In the genomic region with DNA sequence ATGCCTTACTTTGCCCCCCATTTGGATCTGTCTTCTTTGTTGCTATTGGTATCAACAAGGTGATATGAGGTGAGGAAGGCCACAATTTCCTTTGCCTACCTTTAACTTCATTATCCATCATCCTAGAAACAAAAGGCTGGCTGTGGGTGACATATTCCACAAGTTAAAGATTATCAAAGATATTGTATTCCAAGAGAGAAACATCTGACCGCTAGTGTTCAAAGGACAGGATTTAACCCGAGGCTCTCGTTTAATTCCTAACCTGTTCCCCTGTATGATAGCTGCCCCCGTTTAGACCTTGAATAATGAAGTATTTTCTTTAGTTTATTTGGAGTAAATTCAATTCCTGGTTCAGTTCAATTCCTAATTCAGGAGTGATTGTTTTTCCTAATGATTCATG, we compare ENCODE assay signal across 32 mouse cellular contexts.
"Had no signal": no experiment of that assay in that cellular context is flagged by ENCODE, and none has a peak within 500 bp of the region (broad histone marks: within the 10 kb centered on the region; RNA-seq: fewer than 3 reads in every experiment).

No protein-coding gene starts in this region.

- DNase-seq: left cerebral cortex, postnatal 4 days; liver; liver, embryonic 13.5 days; liver, postnatal 0 days; lung, adult 18-20 months; lung, adult 2 months; lung, embryonic 14.5 days; lung, postnatal 10 days; lung, postnatal 14 days; lung, postnatal 36 days; lung, postnatal 4 days; midbrain, embryonic 14.5 days had no signal

- ATAC-seq: liver, embryonic 12.5 days; liver, postnatal 0 days; lung, postnatal 0 days; midbrain, embryonic 13.5 days; midbrain, embryonic 15.5 days; midbrain, embryonic 16.5 days had no signal

- H3K4me3 ChIP-seq: limb, embryonic 10.5 days; limb, embryonic 12.5 days; limb, embryonic 13.5 days; limb, embryonic 15.5 days; liver, embryonic 12.5 days; liver, embryonic 13.5 days; liver, embryonic 15.5 days; lung, embryonic 15.5 days; megakaryocyte, embryonic 14.5 days; midbrain, embryonic 10.5 days; midbrain, embryonic 12.5 days; midbrain, embryonic 13.5 days; midbrain, embryonic 15.5 days; myocyte; neural tube, embryonic 12.5 days had no signal

- H3K4me1 ChIP-seq: limb, embryonic 10.5 days; limb, embryonic 12.5 days; limb, embryonic 13.5 days; limb, embryonic 15.5 days; liver, embryonic 12.5 days; liver, embryonic 13.5 days; liver, embryonic 15.5 days; lung, embryonic 15.5 days; megakaryocyte, embryonic 14.5 days; midbrain, embryonic 10.5 days; midbrain, embryonic 12.5 days; midbrain, embryonic 13.5 days; midbrain, embryonic 15.5 days; neural tube, embryonic 12.5 days had no signal

- H3K9me3 ChIP-seq: limb, embryonic 10.5 days; limb, embryonic 12.5 days; limb, embryonic 13.5 days; limb, embryonic 15.5 days; liver, embryonic 12.5 days; liver, embryonic 13.5 days; liver, embryonic 15.5 days; lung, embryonic 15.5 days; megakaryocyte, embryonic 14.5 days; midbrain, embryonic 10.5 days; midbrain, embryonic 12.5 days; midbrain, embryonic 13.5 days; midbrain, embryonic 15.5 days; neural tube, embryonic 12.5 days had no signal

- H3K36me3 ChIP-seq: limb, embryonic 10.5 days; limb, embryonic 12.5 days; limb, embryonic 13.5 days; limb, embryonic 15.5 days; liver, embryonic 12.5 days; liver, embryonic 13.5 days; liver, embryonic 15.5 days; lung, embryonic 15.5 days; midbrain, embryonic 10.5 days; midbrain, embryonic 12.5 days; midbrain, embryonic 13.5 days; midbrain, embryonic 15.5 days; neural tube, embryonic 12.5 days had no signal

- H3K27ac ChIP-seq: limb, embryonic 10.5 days; limb, embryonic 12.5 days; limb, embryonic 13.5 days; limb, embryonic 15.5 days; liver, embryonic 12.5 days; liver, embryonic 13.5 days; liver, embryonic 14.5 days; liver, embryonic 15.5 days; lung, embryonic 15.5 days; macrophage; midbrain, embryonic 10.5 days; midbrain, embryonic 12.5 days; midbrain, embryonic 13.5 days; midbrain, embryonic 15.5 days; neural tube, embryonic 12.5 days had no signal

- H3K9ac ChIP-seq: limb, embryonic 12.5 days; limb, embryonic 13.5 days; limb, embryonic 15.5 days; liver, embryonic 12.5 days; liver, embryonic 13.5 days; liver, embryonic 14.5 days; liver, embryonic 15.5 days; liver, postnatal 0 days; lung, embryonic 14.5 days; lung, embryonic 15.5 days; midbrain, embryonic 12.5 days; midbrain, embryonic 13.5 days; midbrain, embryonic 15.5 days; neural tube, embryonic 12.5 days had no signal

- H3K4me2 ChIP-seq: limb, embryonic 12.5 days; limb, embryonic 13.5 days; limb, embryonic 15.5 days; liver, embryonic 11.5 days; liver, embryonic 12.5 days; liver, embryonic 13.5 days; liver, embryonic 15.5 days; lung, embryonic 14.5 days; lung, embryonic 15.5 days; midbrain, embryonic 11.5 days; midbrain, embryonic 12.5 days; midbrain, embryonic 13.5 days; midbrain, embryonic 15.5 days; neural tube, embryonic 12.5 days had no signal

- H3K27me3 ChIP-seq: limb, embryonic 12.5 days; limb, embryonic 13.5 days; limb, embryonic 15.5 days; liver, embryonic 12.5 days; liver, embryonic 13.5 days; liver, embryonic 15.5 days; lung, embryonic 15.5 days; megakaryocyte, embryonic 14.5 days; midbrain, embryonic 12.5 days; midbrain, embryonic 13.5 days; midbrain, embryonic 15.5 days; neural tube, embryonic 12.5 days had no signal
